Comparison of ENCODE assay signal across 31 mouse cellular contexts in genomic region chr14:46785247-46785646, GRCm38 (mm10). TPM values are rescaled to one million over a fixed set of nuclear protein-coding genes. Genes with fewer than 3 reads are reported as not detected.
"Had no signal": no experiment of that assay in that cellular context is flagged by ENCODE, and none has a peak within 500 bp of the region (broad histone marks: within the 10 kb centered on the region; RNA-seq: fewer than 3 reads in every experiment).

No protein-coding gene starts in this region.

- H3K27ac ChIP-seq: left cerebral cortex, adult 2 months; limb, embryonic 12.5 days; limb, embryonic 13.5 days; limb, embryonic 15.5 days; liver, embryonic 12.5 days; liver, embryonic 13.5 days; liver, embryonic 14.5 days; liver, embryonic 15.5 days; lung, embryonic 15.5 days; macrophage; midbrain, embryonic 10.5 days; midbrain, embryonic 12.5 days; midbrain, embryonic 13.5 days; midbrain, embryonic 15.5 days had no signal

- DNase-seq: left cerebral cortex, postnatal 4 days; liver; liver, embryonic 13.5 days; liver, postnatal 0 days; lung, adult 18-20 months; lung, adult 2 months; lung, embryonic 14.5 days; lung, postnatal 10 days; lung, postnatal 14 days; lung, postnatal 36 days; lung, postnatal 4 days; midbrain, embryonic 14.5 days had no signal

- H3K9ac ChIP-seq: limb, embryonic 12.5 days; limb, embryonic 13.5 days; limb, embryonic 15.5 days; liver, embryonic 12.5 days; liver, embryonic 14.5 days; liver, embryonic 15.5 days; liver, postnatal 0 days; lung, embryonic 14.5 days; lung, embryonic 15.5 days; midbrain, embryonic 12.5 days; midbrain, embryonic 13.5 days; midbrain, embryonic 15.5 days had no signal

- H3K4me3 ChIP-seq: left cerebral cortex, adult 2 months; limb, embryonic 12.5 days; limb, embryonic 15.5 days; liver, embryonic 12.5 days; liver, embryonic 13.5 days; liver, embryonic 15.5 days; lung, embryonic 15.5 days; megakaryocyte, embryonic 14.5 days; midbrain, embryonic 10.5 days; midbrain, embryonic 12.5 days; midbrain, embryonic 13.5 days; midbrain, embryonic 15.5 days; myocyte had no signal

- H3K27me3 ChIP-seq: limb, embryonic 12.5 days; limb, embryonic 13.5 days; limb, embryonic 15.5 days; liver, embryonic 12.5 days; liver, embryonic 13.5 days; liver, embryonic 15.5 days; lung, embryonic 15.5 days; megakaryocyte, embryonic 14.5 days; midbrain, embryonic 12.5 days; midbrain, embryonic 13.5 days; midbrain, embryonic 15.5 days had no signal

- ATAC-seq: liver, embryonic 12.5 days; liver, postnatal 0 days; midbrain, embryonic 13.5 days; midbrain, embryonic 15.5 days; midbrain, embryonic 16.5 days had no signal

- H3K4me2 ChIP-seq: limb, embryonic 12.5 days; limb, embryonic 15.5 days; liver, embryonic 11.5 days; lung, embryonic 15.5 days; midbrain, embryonic 11.5 days; midbrain, embryonic 12.5 days; midbrain, embryonic 15.5 days had no signal

- H3K9me3 ChIP-seq: limb, embryonic 12.5 days; limb, embryonic 13.5 days; limb, embryonic 15.5 days; liver, embryonic 12.5 days; liver, embryonic 13.5 days; liver, embryonic 15.5 days; lung, embryonic 15.5 days; midbrain, embryonic 12.5 days; midbrain, embryonic 13.5 days; midbrain, embryonic 15.5 days had no signal

RNA-seq across cellular contexts. Expression of gene Cdkn3, which starts 24.9 kb away (rescaled TPM):
- total RNA-seq: liver, adult 2 months had no signal
